Mouse (Mus musculus) bone marrow, adult 2 months (tissue): ENCODE data around the gene A530032D15Rik.
"Not testable (repeated sequence)": the region's sequence is repeated elsewhere in the genome, so short reads cannot be mapped to it uniquely, and the experiment has no call there.

Source experiments
- CTCF ChIP-seq: fragments of 200-500 bp; IDR thresholded peaks from 2 replicates; pipeline ENCODE4 v1.5.1; 2011; ENCODE audit warnings: low read length, control low read depth; ENCODE audit not compliant: control insufficient read depth, insufficient read depth
- POLR2A ChIP-seq: fragments of 200-500 bp; IDR thresholded peaks from 2 replicates; pipeline ENCODE4 v1.6.1; 2011; ENCODE audit warnings: low read depth, mild to moderate bottlenecking, control low read depth, low read length, borderline replicate concordance; ENCODE audit not compliant: control insufficient read depth

DNA sequence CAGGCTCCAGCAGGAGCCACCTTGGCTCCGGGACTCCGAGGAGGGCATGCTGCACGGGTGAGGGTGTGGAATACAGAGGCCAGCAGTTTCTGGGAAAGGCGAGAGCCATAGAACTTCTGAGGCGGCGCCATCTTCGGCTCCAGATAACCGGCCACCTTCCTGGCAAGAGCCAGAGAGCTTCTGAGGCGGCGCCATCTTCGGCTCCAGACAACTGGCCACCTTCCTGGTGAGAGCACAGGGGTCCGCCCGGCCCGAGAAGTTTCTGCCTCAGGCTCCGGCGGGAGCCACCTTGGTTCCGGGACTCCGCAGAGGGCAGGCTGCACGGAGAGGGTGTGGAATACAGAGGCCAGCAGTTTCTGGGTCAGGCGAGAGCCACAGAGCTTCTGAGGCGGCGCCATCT, 24.0 kb upstream of the A530032D15Rik start:
- not testable (repeated sequence) for TF ChIP-seq CTCF, POLR2A
